Mouse (Mus musculus): ENCODE data around the gene Slc24a5.

Slc24a5 gene

DNA sequence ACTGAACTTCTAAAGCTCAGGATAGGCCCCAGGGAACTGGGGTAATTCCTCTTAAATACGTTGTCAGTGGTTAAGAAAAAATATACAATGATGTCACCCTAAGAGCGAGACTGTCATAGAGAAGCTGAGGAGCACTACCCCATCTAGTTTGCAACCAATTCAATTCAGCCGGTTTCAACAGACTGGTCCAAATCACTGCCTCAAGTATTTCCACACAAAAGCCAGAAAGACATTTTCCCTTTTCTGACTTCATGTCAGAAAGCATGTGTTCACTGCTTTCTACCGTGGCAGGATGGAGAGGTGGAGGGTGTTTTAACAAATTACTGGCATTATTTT lies 54.3 kb downstream of the Slc24a5 start:
- DNase-seq: no peak

DNA sequence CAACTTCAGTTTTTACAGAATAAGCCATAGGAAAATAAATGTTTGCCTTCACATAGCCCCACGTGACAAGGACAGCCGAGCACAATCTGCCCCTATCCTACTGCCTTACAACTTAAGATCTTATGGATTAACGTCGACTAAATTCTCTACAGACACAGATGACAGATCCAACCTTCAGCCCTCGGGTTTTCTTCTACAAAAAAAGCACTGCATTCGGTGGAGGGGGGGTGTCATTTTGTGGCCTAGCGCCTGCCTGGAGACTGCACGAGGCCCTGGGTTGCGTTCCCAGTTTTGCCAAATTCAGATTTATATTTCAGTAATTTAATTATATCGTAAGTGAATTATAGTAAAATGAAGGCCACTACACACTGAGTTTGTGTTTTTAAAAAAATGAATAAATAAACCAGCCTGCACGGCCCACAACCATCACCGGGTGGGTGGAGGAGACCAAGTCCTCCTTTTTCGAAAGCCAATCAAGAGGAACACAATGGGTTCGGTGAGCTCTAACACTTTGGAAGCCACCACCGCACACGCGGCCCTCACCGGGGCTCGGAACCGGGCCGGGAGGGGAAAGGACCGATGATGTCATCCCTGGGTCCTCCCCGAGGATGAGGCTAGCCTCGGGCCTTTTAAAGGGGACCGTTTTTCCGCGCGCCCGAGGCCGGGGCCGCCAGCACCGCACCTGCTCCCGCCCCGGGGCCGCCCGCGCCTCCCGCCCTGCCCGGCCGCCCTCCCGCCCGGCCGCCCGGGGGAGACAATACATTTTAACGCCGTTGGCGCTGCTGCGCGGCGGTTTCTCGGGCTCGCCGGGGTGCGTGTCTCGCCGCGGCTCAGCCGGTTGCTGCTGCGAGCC lies 54.9 kb downstream of the Slc24a5 start:
- peak; percentile 70 for DNase-seq

DNA sequence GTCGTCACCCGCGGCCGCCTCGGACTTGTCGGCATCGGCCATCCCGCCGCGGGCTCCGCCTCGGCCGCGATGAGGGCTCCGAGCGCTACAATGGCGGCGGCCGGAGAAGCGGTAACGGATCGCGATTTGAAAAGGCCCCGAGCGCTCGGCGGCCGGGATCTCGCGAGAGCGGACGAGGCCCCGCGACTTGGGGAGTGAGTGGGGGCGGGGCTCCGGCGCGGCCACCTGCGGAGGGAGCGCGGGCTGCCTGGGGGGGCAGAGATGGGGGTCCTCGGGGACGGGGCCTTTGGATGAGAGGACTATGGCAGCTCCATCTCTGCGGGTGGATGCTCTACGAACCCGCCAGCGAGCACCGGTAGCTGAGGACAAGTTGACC lies 55.5 kb downstream of the Slc24a5 start, which contains the start of gene Myef2:
TSS of gene Myef2 (minus strand) at position 185 of the 376 bp plus-strand sequence.
- DNase-seq: peak; percentile 81

DNA sequence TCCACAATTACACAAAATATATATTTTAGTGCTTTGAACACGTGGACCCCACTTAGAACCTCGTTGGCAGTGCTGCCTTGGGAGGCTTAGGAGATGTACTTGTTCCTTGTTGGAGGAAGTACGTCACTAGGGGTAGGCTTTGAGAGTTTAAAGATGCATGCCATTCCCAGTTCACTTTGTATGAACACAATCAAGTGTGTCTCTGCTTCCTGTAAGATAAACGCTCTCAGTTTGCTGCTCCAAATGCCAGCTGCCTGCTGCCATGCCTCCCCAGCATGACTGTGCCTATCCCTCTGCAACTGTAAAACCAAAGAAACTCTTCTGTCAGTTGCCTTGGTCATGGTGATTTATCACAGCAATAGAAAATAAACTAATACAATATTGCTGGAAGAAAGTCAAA lies 57.9 kb downstream of the Slc24a5 start:
- no peak for DNase-seq

DNA sequence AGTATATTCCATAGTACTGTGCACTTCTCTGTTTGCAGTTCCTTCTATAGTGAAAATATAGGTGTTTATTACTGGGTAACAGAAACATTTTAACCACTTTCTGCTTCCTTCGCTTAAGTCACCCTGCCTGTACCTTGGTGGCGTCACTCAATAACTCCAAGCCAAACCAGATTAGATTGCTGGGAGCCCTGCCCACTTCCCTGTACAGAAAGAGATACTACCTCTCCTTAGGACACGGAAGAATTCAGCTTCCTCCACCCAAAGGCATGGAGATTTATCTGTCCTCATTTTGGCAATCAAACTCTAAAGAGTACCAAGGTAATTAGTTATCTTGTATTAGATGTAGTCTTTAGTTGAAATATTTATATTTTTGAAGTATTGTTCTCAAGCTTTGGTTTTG lies 58.9 kb downstream of the Slc24a5 start:
- no peak for DNase-seq

DNA sequence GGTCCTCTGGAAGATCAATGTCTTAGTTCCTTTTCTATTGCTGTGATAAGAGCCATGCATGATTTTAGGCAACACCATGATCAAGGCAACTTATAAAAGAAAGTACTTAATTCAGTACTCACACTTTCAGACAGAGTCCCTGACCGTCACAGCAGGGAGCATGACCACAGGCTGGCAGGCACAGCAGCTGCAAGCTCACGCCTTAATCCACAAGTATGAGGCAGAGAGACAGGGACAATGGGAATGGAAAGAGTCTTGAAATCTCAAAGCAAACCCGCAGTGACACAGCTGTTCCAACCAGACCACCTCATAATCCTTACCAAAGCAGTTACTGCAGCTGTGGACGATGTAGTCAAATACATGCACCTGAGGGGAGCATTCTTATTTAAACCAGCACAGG lies 66.2 kb downstream of the Slc24a5 start:
- no peak for DNase-seq

DNA sequence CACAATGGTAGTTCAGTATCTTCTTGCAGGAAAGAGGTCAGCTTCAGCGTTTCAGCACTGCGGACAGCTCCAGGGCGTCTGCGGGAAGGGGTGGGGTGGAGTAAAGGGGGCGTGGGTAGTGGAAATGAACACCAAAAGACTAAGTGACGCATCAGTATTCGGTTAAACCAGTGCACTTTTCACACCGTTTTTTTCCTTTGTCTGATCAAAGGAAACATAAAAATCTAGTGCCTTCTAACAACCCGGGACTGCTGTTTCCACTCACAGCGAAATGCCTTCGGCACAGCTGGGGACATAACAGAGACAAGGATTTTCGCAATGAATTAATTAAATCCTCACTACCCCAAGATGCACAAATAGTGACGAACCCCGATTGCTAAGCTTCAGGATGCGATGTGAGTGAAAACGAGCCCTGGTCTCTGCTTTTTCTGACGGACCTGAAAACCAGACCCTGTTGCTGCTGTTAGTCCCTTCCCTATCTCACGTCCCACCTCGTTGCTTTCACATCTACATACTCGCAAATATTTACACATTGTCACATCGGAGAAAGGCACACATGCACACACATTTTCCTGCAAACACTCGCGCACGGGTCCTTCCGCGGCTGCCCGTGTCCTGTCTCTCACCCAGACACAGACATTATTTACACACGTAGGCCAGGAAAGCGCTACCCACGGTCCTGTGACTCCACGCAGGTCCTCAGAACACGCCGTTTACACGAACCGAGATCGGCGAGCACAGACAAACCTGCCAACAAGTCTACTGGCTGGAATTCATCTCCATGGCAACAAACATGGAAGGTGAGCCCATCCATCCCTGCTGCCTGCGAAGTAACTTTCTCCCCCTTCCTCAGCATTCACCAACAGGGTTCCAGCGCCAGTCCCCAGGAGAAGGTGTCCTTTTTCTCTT lies 68.2 kb downstream of the Slc24a5 start, which contains the start of gene Ctxn2:
TSS of gene Ctxn2 (plus strand) at position 790 of the 909 bp plus-strand sequence.
- peak; percentile 33 for DNase-seq

DNA sequence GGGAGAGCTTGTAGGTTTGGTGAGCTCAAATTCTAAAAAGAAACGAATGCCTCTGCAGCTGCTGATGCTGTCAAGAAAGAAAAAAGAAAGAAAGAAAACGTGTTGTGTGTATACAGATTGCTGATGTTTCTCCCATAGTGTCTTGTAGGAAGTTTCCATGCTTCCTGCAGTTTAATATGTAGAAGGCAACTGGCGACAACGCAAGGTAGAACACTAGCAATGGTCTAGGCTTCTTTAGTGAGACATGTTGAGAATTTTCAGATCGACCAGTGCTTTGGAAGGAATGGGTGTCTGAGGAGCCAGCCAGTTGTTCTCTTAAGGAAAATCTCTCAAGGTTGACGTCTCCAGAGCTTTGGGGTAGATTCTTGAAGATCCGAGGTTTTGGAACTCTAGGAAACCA lies 68.9 kb downstream of the Slc24a5 start:
- DNase-seq: no peak
